Mouse (Mus musculus): ENCODE results near the gene Elf5.

Gene Elf5

GRCm38 (mm10) chr2:103478326-103478725 lies 66.8 kb downstream of the Elf5 start:
- DNase-seq: no peak

GRCm38 (mm10) chr2:103480240-103480639 lies 68.8 kb downstream of the Elf5 start:
- DNase-seq: no peak

GRCm38 (mm10) chr2:103480871-103481270 lies 69.4 kb downstream of the Elf5 start:
- DNase-seq: no peak

GRCm38 (mm10) chr2:103481314-103482231 lies 70.1 kb downstream of the Elf5 start:
- no peak for DNase-seq

- DNase-seq: no peak
These were observed 71.9 kb downstream of the Elf5 start for GRCm38 (mm10) chr2:103483289-103483985.

- no peak for DNase-seq
These were observed 72.6 kb downstream of the Elf5 start for GRCm38 (mm10) chr2:103483986-103484520.

- DNase-seq: peak; percentile 96 to 97
These were observed 73.3 kb downstream of the Elf5 start, which contains the start of gene Cat for GRCm38 (mm10) chr2:103484617-103485401. TSS of gene Cat (minus strand) at chr2:103485160.

GRCm38 (mm10) chr2:103492526-103492925 lies 81.0 kb downstream of the Elf5 start:
- no peak for DNase-seq

- DNase-seq: no peak
These were observed 82.3 kb downstream of the Elf5 start for GRCm38 (mm10) chr2:103493827-103494226.

- no peak for DNase-seq
These were observed 84.3 kb downstream of the Elf5 start for GRCm38 (mm10) chr2:103495633-103496418.

Measured in thymus, postnatal 36 days (tissue).